Mouse (Mus musculus): ENCODE measurements around the gene Casc1.

DNA sequence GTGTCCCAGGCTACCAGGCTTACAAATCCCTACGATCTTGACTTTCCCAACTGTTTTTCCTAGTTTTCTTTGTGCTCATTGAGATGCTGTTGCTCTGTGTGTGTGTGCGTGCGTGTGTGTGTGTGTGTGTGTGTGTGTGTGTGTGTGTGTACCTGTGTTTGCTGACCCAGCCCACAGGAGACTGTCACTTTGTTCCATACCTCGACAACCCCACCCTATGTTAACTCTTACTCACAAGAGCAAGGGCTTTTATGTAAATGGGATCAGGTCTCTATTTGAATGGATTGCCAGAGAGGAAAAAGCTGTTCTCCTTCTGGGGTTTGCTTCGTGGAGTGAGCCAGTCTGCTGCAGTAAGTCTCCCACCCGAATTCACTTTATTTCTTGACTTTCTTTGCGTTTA is 65.6 kb downstream of the Casc1 start:
- TF ChIP-seq HCFC1 (IDR thresholded peaks at IDR 0.05; ENCODE audit: low read depth, low read length) (no peak), POLR2AphosphoS2 (IDR thresholded peaks at IDR 0.05; ENCODE audit: low read depth, low read length) (no peak), CHD2 (IDR thresholded peaks at IDR 0.05; ENCODE audit: low read length) (no peak)
